Mouse (Mus musculus) forebrain, embryonic 12.5 days (tissue): Measurements from ENCODE around the gene Rpl13a. TPM values are rescaled to one million over a fixed set of nuclear protein-coding genes. Genes with fewer than 3 reads are reported as not detected.
A peak's percentile ranks its signal among the peaks of the same experiment; 100 is the strongest.
"Not testable (repeated sequence)": the region's sequence is repeated elsewhere in the genome, so short reads cannot be mapped to it uniquely, and the experiment has no call there.

Source experiments
- ATAC-seq: fragments of 200-750 bp; cut with Nextera tagmentation; 2 replicates; pipeline ENCODE4 v1.8.0; 2017; ENCODE audit warnings: moderate TSS enrichment; ENCODE audit not compliant: low FRiP score
- H3K27ac ChIP-seq: fragments of 300-500 bp; sonication (generic); 2 replicates; pipeline ENCODE4 v1.5.1; 2016; ENCODE audit warnings: mild to moderate bottlenecking
- H3K27me3 ChIP-seq: fragments of 300-500 bp; sonication (generic); 2 replicates; pipeline ENCODE4 v1.6.1; 2016; ENCODE audit warnings: mild to moderate bottlenecking
- H3K36me3 ChIP-seq: fragments of 300-500 bp; sonication (generic); replicated peaks from 2 replicates; pipeline ENCODE4 v1.6.1; 2016; ENCODE audit warnings: mild to moderate bottlenecking
- H3K4me1 ChIP-seq: fragments of 300-500 bp; sonication (generic); 2 replicates; pipeline ENCODE4 v1.6.1; 2016
- H3K4me2 ChIP-seq: fragments of 300-500 bp; sonication (generic); 2 replicates; pipeline ENCODE4 v1.6.1; 2016; ENCODE audit warnings: mild to moderate bottlenecking, moderate library complexity
- H3K4me3 ChIP-seq: fragments of 300-500 bp; sonication (generic); replicated peaks from 2 replicates; pipeline ENCODE4 v1.5.1; 2016; ENCODE audit warnings: mild to moderate bottlenecking
- H3K9ac ChIP-seq: fragments of 300-500 bp; sonication (generic); 2 replicates; pipeline ENCODE4 v1.6.1; 2016; ENCODE audit warnings: mild to moderate bottlenecking
- H3K9me3 ChIP-seq: fragments of 300-500 bp; sonication (generic); 2 replicates; pipeline ENCODE4 v1.6.1; 2016
- WGBS: fragments of 180-500 bp; shearing (Covaris S2); methylation state at CpG from one replicate; pipeline ENCODE4 v1.1.7; 2016; 5-methylcytosine and 5-hydroxymethylcytosine counted together
- polyA plus RNA-seq: library from polyadenylated mRNA; unstranded; fragments of >200 nt; fragmentation: Nextera tagmentation; extraction: Ambion mirVana; gene quantifications from 2 replicates; pipeline ENCODE4 v1.2.1, GENCODE M21; 2016

Gene Rpl13a
- polyA plus RNA-seq, 1 experiment from 2014 or later = 1,135 TPM

- peaks cover 27% of the 10 kb centered on the region for H3K36me3 ChIP-seq
- no peak for ATAC-seq
- peaks cover 34% of the 10 kb centered on the region for H3K4me1 ChIP-seq
- H3K4me2 ChIP-seq = peak overlapping the region; percentile 87
- peak overlapping the region; percentile 71; the same call in 1 of the 2 replicates for H3K9ac ChIP-seq
- 56% methylated on average over 15 of the region's 15 CpGs for WGBS
- peak overlapping the region; percentile 83 for H3K4me3 ChIP-seq
- H3K9me3 ChIP-seq = no peaks in the 10 kb centered on the region
- H3K27ac ChIP-seq = peak overlapping the region; percentile 95
- H3K27me3 ChIP-seq = peaks cover 7% of the 10 kb centered on the region
Observed at GRCm38 (mm10) chr7:45129776-45130512, 1.4 kb upstream of the Rpl13a start.

DNA sequence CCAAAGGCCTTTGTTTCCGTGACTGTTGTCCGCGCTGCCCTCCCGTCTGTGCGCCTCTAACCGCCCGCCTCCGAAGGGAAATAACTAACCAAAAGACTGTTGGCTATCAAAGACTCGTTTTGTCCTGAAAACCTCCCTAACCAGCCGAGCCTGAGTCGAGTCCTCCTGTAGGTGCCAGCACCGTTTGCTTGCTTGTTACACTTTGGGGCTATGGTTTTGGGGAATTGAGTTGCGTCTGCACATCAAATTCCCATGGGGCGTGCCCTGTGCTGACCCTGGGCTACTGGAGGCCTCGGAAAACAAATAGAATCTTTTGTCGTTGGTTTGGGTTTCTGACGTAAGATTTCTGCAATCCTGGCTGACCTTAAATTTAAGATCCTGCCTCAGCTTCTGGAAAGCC lies 757 bp upstream of the Rpl13a start:
- Histone ChIP-seq H3K9ac (peak overlapping the region; percentile 71), H3K4me2 (peak overlapping the region; percentile 87), H3K27me3 (peaks cover under 1% of the 10 kb centered on the region; the same call in 1 of the 2 replicates), H3K27ac (peak overlapping the region; percentile 95), H3K4me3 (peak overlapping the region; percentile 83), H3K36me3 (peaks cover 29% of the 10 kb centered on the region), H3K9me3 (no peaks in the 10 kb centered on the region), H3K4me1 (peaks cover 39% of the 10 kb centered on the region)
- WGBS = under 1% methylated on average over 17 of the region's 17 CpGs
- ATAC-seq = no peak

DNA sequence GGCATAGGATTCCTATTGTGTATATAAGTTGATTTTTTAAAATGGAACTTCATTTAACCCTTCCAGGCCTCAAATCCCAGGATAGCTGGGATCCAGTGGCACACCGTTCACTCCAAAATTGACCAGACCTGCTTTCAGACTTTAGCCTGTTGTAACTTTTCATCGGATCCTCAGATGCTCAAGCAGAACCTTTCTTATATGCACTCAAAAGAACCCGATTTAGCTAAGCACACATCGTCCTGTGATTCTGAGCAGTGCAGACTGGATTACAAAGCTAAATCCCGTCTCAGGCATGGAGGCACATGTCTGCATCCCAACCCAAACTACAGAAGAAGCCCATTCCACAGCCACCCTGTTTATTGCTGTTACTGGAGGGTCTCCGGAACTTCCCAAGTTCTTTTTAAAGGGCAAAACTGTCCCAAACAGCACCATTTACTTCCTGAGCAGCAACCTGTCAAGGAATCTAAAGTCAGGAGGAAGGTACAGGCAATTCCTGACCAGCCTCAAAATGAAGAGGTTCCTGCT lies 799 bp downstream of the Rpl13a start:
- Histone ChIP-seq H3K36me3 (peaks cover 35% of the 10 kb centered on the region), H3K4me3 (peak overlapping the region; percentile 83), H3K27ac (peak overlapping the region; percentile 91), H3K9ac (peak overlapping the region; percentile 99), H3K4me2 (peak overlapping the region; percentile 87), H3K9me3 (no peaks in the 10 kb centered on the region), H3K27me3 (no peaks in the 10 kb centered on the region; the same call in 1 of the 2 replicates), H3K4me1 (peaks cover 46% of the 10 kb centered on the region)
- WGBS = under 1% methylated on average over 6 of the region's 6 CpGs
- no peak for ATAC-seq

DNA sequence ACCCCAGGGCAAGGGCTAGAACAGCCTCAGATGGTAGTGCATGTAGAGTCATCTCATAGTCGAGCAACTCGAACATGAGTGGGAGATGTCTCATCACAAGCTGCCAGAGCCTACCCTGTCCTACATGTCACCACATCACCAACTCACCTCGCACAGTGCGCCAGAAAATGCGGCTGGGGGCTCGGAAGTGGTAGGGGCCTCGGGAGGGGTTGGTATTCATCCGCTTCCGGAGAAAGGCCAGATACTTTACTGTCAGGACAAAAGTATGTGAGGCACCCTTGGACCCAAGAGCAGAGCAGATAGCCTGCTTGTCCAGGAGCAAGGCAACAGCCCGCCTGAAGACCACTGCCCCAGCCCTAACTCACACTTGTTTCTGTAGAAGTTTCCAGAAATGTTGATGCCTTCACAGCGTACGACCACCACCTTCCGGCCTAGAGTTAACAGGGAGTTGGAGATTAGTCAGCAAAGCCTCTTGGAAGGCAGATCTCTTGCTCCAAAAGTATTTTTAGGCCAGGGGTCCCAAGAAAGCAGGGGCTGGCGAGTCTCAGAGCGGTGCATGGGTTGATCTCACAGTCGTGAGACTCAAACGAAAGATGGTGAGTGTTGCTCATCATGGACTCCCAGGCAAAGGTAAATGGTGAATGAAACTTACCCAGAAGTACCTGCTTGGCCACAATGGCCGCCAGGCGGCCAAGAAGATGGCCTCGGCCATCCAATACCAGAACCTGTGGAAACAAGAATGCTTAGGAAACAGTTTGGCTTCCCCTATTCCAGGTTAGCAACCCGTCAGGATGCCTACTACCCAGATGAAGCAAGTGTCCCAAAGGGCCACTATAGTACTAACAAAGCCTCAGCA lies 1.5 kb downstream of the Rpl13a start:
- Histone ChIP-seq H3K9ac (peak overlapping the region; percentile 99), H3K4me1 (peaks cover 51% of the 10 kb centered on the region), H3K27me3 (no peaks in the 10 kb centered on the region; the same call in 1 of the 2 replicates), H3K36me3 (peaks cover 42% of the 10 kb centered on the region), H3K27ac (peak overlapping the region; percentile 91), H3K4me2 (peak overlapping the region; percentile 87), H3K4me3 (peak overlapping the region; percentile 83), H3K9me3 (no peaks in the 10 kb centered on the region)
- WGBS = 47% methylated on average over 21 of the region's 21 CpGs
- no peak for ATAC-seq

DNA sequence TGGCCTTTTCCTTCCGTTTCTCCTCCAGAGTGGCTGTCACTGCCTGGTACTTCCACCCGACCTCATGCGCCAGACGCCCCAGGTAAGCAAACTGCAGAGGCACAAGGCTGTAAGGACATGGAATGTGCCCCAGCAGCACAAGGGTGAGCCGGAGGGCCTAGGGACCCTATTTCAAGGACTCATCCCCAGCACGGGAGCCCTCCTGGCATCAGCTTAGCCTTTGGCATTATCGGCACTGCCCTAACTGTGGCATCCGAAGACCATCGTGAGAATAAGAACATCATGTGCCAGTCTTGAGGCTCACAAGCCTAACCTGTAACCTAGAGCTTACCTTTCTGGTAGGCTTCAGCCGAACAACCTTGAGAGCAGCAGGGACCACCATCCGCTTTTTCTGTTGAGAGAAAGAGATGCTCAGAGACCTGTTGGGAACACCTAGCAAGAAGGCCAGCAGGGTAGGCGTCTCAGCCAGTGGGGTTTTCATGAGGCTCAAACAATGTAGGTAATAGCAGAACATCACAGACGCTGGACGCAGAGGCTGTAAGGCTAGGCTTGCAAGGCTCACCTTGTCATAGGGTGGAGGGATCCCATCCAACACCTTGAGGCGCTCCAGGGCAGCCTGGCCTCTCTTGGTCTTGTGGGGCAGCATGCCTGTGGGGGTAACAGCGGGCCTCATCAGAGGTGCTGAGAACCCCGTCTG lies 2.3 kb downstream of the Rpl13a start:
- 79% methylated on average over 17 of the region's 17 CpGs for WGBS
- H3K9me3 ChIP-seq = no peaks in the 10 kb centered on the region
- peaks cover 55% of the 10 kb centered on the region for H3K4me1 ChIP-seq
- peak overlapping the region; percentile 99 for H3K9ac ChIP-seq
- ATAC-seq = no peak
- peak overlapping the region; percentile 83 for H3K4me3 ChIP-seq
- H3K27me3 ChIP-seq = no peaks in the 10 kb centered on the region
- H3K27ac ChIP-seq = peak overlapping the region; percentile 91
- H3K36me3 ChIP-seq = peaks cover 50% of the 10 kb centered on the region
- peak overlapping the region; percentile 87 for H3K4me2 ChIP-seq

GRCm38 (mm10) chr7:45125649-45126048 lies 2.9 kb downstream of the Rpl13a start:
- peaks cover 55% of the 10 kb centered on the region for H3K4me1 ChIP-seq
- not testable (repeated sequence) for H3K9me3 ChIP-seq, H3K4me3 ChIP-seq, H3K27me3 ChIP-seq, ATAC-seq
- 0 out of 2 replicates have a peak overlapping the region, but pooled peaks have one; percentile 87 for H3K4me2 ChIP-seq
- WGBS = 67% methylated on average over 5 of the region's 5 CpGs
- peaks cover 56% of the 10 kb centered on the region for H3K36me3 ChIP-seq
- peak overlapping the region; percentile 17; the same call in 1 of the 2 replicates for H3K9ac ChIP-seq
- peak overlapping the region; percentile 86 for H3K27ac ChIP-seq

DNA sequence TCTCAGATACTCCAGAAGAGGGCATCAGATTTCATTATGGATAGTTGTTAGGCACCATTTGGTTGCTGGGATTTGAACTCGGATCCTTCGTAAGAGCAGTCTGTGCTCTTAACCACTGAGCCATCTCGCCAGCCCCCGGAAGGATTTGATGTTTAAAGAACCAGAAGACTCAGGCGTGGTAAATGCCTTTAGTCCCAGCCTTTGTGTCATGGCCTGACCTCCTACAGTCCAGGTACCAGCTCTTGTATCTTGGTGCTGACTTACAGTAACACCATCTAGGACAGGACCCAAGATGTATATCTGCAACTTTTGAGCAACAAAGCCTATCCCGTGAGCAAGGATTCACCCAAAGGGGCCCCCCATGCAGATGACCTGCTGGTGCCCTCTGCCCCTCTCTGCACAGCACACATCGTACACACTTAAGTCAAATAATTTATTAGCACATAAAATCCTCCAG lies 3.4 kb downstream of the Rpl13a start:
- Histone ChIP-seq H3K4me1 (peaks cover 55% of the 10 kb centered on the region), H3K27me3 (no peaks in the 10 kb centered on the region), H3K4me3 (peak overlapping the region; percentile 95), H3K9ac (peak overlapping the region; percentile 40), H3K36me3 (peaks cover 61% of the 10 kb centered on the region), H3K27ac (peak overlapping the region; percentile 86), H3K4me2 (peak overlapping the region; percentile 94), H3K9me3 (no peaks in the 10 kb centered on the region)
- no peak for ATAC-seq
- WGBS = 18% methylated on average over 7 of the region's 7 CpGs

DNA sequence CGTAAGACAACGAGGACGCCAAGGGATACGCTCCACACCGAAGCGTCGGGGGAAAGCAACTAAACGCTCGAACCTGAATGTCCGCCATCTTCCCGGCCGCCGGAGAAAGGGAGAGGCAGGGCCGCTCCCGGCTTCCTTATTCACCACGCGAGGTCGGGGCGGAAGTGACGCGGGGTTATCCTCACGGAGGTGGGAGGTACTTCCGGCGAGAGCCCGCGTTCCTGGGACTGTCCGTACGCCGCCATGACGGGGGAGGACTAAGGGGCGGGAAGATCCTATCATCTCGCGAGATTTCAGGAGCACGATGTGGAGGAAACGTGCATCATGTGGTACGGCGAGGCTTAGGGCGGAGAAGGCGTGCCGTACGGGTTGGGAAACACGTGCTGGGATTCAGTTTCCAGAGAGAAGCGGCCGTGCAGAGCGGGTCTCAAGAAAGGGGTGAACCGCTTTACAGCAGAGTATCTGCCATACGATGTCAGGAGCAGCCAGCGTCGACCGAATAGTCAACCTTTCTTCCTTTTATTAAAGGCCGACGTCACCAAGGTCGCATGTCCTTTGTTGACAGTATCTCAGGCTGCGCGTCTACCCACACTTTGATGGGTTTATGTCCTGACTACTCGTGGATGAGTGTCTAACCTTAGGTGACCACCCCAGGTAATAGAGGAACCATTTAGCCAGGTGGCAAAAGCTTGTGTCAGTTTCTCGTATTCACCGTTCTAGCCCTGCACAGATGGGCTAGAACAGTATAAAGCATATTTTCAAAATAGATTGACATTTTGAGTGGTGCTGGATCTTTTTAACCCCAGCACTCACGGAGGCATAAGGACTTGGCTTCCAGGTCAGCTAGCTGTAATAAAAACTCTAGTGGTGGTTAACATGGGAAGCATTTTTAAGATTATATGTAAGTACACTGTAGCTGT lies 4.1 kb downstream of the Rpl13a start, which contains the start of gene Rps11:
Rps11 (minus strand) TSS at position 216 of the 920 bp plus-strand sequence.
- under 1% methylated on average over 59 of the region's 59 CpGs for WGBS
- Histone ChIP-seq H3K4me2 (peak within 1 kb of the TSS; percentile 94), H3K9ac (peak within 1 kb of the TSS; percentile 97), H3K4me1 (peaks cover 50% of the 10 kb centered on the region), H3K27ac (peak within 1 kb of the TSS; percentile 86), H3K36me3 (peaks cover 68% of the 10 kb centered on the region), H3K27me3 (no peaks in the 10 kb centered on the region), H3K4me3 (peak within 1 kb of the TSS; percentile 95), H3K9me3 (no peaks in the 10 kb centered on the region)
- ATAC-seq = peak; percentile 86

DNA sequence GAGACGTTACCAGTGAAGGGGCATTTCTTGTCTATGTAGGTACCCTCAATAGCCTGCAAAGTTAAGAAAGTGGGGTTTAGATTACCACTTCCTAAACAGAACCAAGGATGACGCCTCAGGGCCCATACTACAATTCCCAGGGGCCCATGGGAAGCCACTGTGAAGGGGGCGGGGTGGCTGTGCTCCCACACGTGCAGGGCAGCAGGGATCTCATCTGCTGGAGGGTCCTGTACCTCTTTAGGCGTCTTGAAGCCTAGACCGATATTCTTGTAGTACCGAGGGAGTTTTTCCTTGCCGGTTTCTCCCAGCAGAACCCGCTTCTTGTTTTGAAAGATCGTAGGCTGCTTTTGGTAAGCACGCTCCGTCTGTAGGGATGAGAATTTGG lies 5.4 kb downstream of the Rpl13a start:
- Histone ChIP-seq H3K9me3 (no peaks in the 10 kb centered on the region), H3K4me2 (peak overlapping the region; percentile 94), H3K27me3 (no peaks in the 10 kb centered on the region), H3K36me3 (peaks cover 78% of the 10 kb centered on the region), H3K27ac (0 out of 2 replicates have a peak overlapping the region, but pooled peaks have one; percentile 86), H3K4me1 (peaks cover 47% of the 10 kb centered on the region), H3K9ac (peak overlapping the region; percentile 97), H3K4me3 (peak overlapping the region; percentile 95)
- WGBS = 28% methylated on average over 12 of the region's 12 CpGs
- no peak for ATAC-seq

DNA sequence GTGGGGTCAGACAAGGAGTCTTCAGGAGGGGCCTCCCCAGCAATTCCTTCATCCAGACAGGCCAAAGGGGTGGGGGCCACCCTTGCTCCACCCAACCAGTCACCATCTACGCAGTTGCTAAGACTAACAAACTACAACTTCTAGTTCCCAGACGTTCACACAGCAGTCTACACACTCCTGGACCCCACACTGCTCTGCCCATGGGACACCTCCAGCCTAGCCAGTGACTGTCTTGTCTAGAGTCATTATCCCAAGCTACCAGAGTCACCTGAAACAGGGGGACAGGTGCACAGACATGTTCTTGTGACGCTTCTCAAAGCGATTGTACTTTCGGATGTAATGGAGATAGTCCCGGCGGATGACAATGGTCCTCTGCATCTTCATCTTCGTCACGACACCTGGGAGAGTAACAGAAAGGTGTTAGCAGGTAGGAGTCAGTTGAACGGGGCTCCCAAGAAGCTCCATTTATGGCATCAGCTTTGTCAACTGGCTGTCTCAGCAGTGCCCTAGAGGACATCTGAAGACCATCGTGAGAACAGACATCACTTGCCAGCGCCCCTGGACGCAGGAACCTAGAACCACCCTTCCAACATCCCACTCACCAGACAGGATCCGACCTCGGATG lies 5.9 kb downstream of the Rpl13a start:
- Histone ChIP-seq H3K9ac (peak overlapping the region; percentile 97), H3K27ac (0 out of 2 replicates have a peak overlapping the region, but pooled peaks have one; percentile 32), H3K9me3 (no peaks in the 10 kb centered on the region), H3K36me3 (peaks cover 83% of the 10 kb centered on the region), H3K4me2 (peak overlapping the region; percentile 94), H3K4me1 (peaks cover 46% of the 10 kb centered on the region), H3K4me3 (peak overlapping the region; percentile 95), H3K27me3 (no peaks in the 10 kb centered on the region)
- 85% methylated on average over 15 of the region's 15 CpGs for WGBS
- ATAC-seq = no peak
